Mouse (Mus musculus) G1E (cell line): ENCODE results near the gene Ptrh2.
"Not testable (repeated sequence)": the region's sequence is repeated elsewhere in the genome, so short reads cannot be mapped to it uniquely, and the experiment has no call there.

ENCODE experiments used
- CTCF ChIP-seq: IDR thresholded peaks from 2 replicates; pipeline ENCODE4 v1.5.1; 2012; ENCODE audit warnings: low read depth, low read length, inconsistent platforms, mixed read lengths
- GATA1 ChIP-seq: IDR thresholded peaks from 2 replicates; pipeline ENCODE4 v1.6.1; 2012; ENCODE audit warnings: borderline replicate concordance, low read length, inconsistent platforms, mixed read lengths
- GATA2 ChIP-seq: IDR thresholded peaks from 2 replicates; pipeline ENCODE4 v1.6.1; 2012; ENCODE audit warnings: low read depth, low read length, inconsistent platforms, borderline replicate concordance
- POLR2AphosphoS5 ChIP-seq: IDR thresholded peaks from 2 replicates; pipeline ENCODE4 v1.6.1; 2012; ENCODE audit warnings: low read depth, low read length, inconsistent platforms; ENCODE audit not compliant: insufficient replicate concordance
- TAL1 ChIP-seq: conservative IDR thresholded peaks from 2 replicates; pipeline ENCODE4 v1.6.1; 2012; ENCODE audit warnings: low read depth, low read length, inconsistent platforms, mixed read lengths

- TF ChIP-seq CTCF, GATA1, POLR2AphosphoS5, TAL1, GATA2: not testable (repeated sequence)
These were observed 54.5 kb downstream of the Ptrh2 start for GRCm38 (mm10) chr11:86738308-86738707.
